In genomic region chr7:112503448-112503847, GRCm38 (mm10) we compare ENCODE assay signal across 12 mouse cellular contexts.
A peak's percentile ranks its signal among the peaks of the same experiment; 100 is the strongest.
DNase-seq lines count a peak whose midpoint lies in the region; ATAC-seq and TF ChIP-seq lines count a peak whose summit lies in the region.
"Had no signal": no experiment of that assay in that cellular context is flagged by ENCODE, and none has a peak within 500 bp of the region (broad histone marks: within the 10 kb centered on the region; RNA-seq: fewer than 3 reads in every experiment).

No protein-coding gene starts in this region.

- peaks cover 29% of the 10 kb centered on the region for H3K4me1 ChIP-seq in forebrain, embryonic 12.5 days
- peaks cover 9% of the 10 kb centered on the region; the same call in 1 of the 2 replicates for H3K4me1 ChIP-seq in forebrain, embryonic 14.5 days (ENCODE audit: control insufficient read depth, insufficient read depth, low read length)
- peaks cover 58% of the 10 kb centered on the region for H3K4me1 ChIP-seq in kidney, embryonic 16.5 days (ENCODE audit: insufficient read depth, low read length)
- peaks cover 12% of the 10 kb centered on the region for H3K4me1 ChIP-seq in hindbrain, embryonic 16.5 days (ENCODE audit: control insufficient read depth, insufficient read depth, low read depth, low read length)
- H3K4me1 ChIP-seq in small intestine, adult 2 months (ENCODE audit: control insufficient read depth, insufficient read depth, insufficient read length, low read length), result peaks cover 11% of the 10 kb centered on the region; the same call in 1 of the 2 replicates

- H3K27me3 ChIP-seq in forebrain, embryonic 12.5 days, result no peaks in the 10 kb centered on the region; the same call in 1 of the 2 replicates
- no peaks in the 10 kb centered on the region for H3K27me3 ChIP-seq in forebrain, embryonic 14.5 days (replicated peaks; ENCODE audit: control insufficient read depth, insufficient read depth, low read length)
- H3K27me3 ChIP-seq in kidney, embryonic 16.5 days (ENCODE audit: insufficient read depth, low read length), result no peaks in the 10 kb centered on the region
- no peaks in the 10 kb centered on the region for H3K27me3 ChIP-seq in hindbrain, embryonic 16.5 days (replicated peaks; ENCODE audit: control insufficient read depth, insufficient read depth, low read length)
- H3K27me3 ChIP-seq in small intestine, adult 2 months (ENCODE audit: control insufficient read depth, insufficient read depth, low read length), result no peaks in the 10 kb centered on the region
- H3K27me3 ChIP-seq: liver, embryonic 13.5 days had no signal

- TF ChIP-seq POLR2A in small intestine, adult 2 months (IDR thresholded peaks at IDR 0.05; ENCODE audit: low read depth, low read length), result no peak

- no peak overlapping the region for H3K4me2 ChIP-seq in forebrain, embryonic 12.5 days
- no peak overlapping the region for H3K4me2 ChIP-seq in forebrain, embryonic 14.5 days (ENCODE audit: low read length)
- H3K4me2 ChIP-seq in kidney, embryonic 16.5 days (replicated peaks; ENCODE audit: low read depth, low read length), result no peak overlapping the region
- no peak overlapping the region for H3K4me2 ChIP-seq in hindbrain, embryonic 16.5 days (ENCODE audit: low read length)
- H3K4me2 ChIP-seq: liver, embryonic 13.5 days; midbrain, embryonic 12.5 days had no signal

- intact Hi-C loops in left cerebral cortex, postnatal 25 days (cut with DNase I), result no loop called here

- no peaks in the 10 kb centered on the region for H3K36me3 ChIP-seq in forebrain, embryonic 12.5 days (replicated peaks)
- no peaks in the 10 kb centered on the region for H3K36me3 ChIP-seq in forebrain, embryonic 14.5 days (ENCODE audit: control insufficient read depth, insufficient read depth, low read length)
- H3K36me3 ChIP-seq in kidney, embryonic 16.5 days (ENCODE audit: insufficient read depth, low read length), result no peaks in the 10 kb centered on the region
- no peaks in the 10 kb centered on the region for H3K36me3 ChIP-seq in hindbrain, embryonic 16.5 days (ENCODE audit: control insufficient read depth, insufficient read depth, low read length)
- H3K36me3 ChIP-seq in small intestine, adult 2 months (ENCODE audit: control insufficient read depth, insufficient read depth, low read length), result no peaks in the 10 kb centered on the region
- H3K36me3 ChIP-seq: liver, embryonic 13.5 days; midbrain, embryonic 12.5 days had no signal

- TF ChIP-seq CTCF in small intestine, adult 2 months (IDR thresholded peaks at IDR 0.05; ENCODE audit: extremely low read depth, insufficient read length, insufficient replicate concordance, low read depth, low read length), result no peak

- ATAC-seq in forebrain, embryonic 12.5 days (ENCODE audit: low FRiP score), result no peak
- ATAC-seq in forebrain, embryonic 14.5 days, result no peak
- ATAC-seq in kidney, embryonic 16.5 days (ENCODE audit: low FRiP score, low TSS enrichment), result no peak
- ATAC-seq in hindbrain, embryonic 16.5 days, result no peak

- peak overlapping the region; percentile 59; the same call in 1 of the 2 replicates for H3K27ac ChIP-seq in forebrain, embryonic 12.5 days
- no peak overlapping the region for H3K27ac ChIP-seq in forebrain, embryonic 14.5 days (ENCODE audit: low read depth, low read length)
- peak overlapping the region; percentile 72 for H3K27ac ChIP-seq in kidney, embryonic 16.5 days (ENCODE audit: low read length)
- peak overlapping the region; percentile 21; the same call in 1 of the 2 replicates for H3K27ac ChIP-seq in hindbrain, embryonic 16.5 days (ENCODE audit: low read depth, low read length)
- H3K27ac ChIP-seq in small intestine, adult 2 months (ENCODE audit: insufficient read depth, low read depth, low read length), result peak overlapping the region; percentile 32; the same call in 1 of the 2 replicates
- H3K27ac ChIP-seq: liver, embryonic 13.5 days had no signal

- H3K9me3 ChIP-seq in forebrain, embryonic 12.5 days, result no peaks in the 10 kb centered on the region
- H3K9me3 ChIP-seq in forebrain, embryonic 14.5 days (replicated peaks; ENCODE audit: control insufficient read depth, low read length), result no peaks in the 10 kb centered on the region
- H3K9me3 ChIP-seq in kidney, embryonic 16.5 days (ENCODE audit: low read length), result no peaks in the 10 kb centered on the region
- H3K9me3 ChIP-seq in hindbrain, embryonic 16.5 days (ENCODE audit: control insufficient read depth, low read length), result no peaks in the 10 kb centered on the region
- H3K9me3 ChIP-seq: liver, embryonic 13.5 days; midbrain, embryonic 12.5 days had no signal

- no peak overlapping the region for H3K9ac ChIP-seq in forebrain, embryonic 12.5 days
- H3K9ac ChIP-seq in forebrain, embryonic 14.5 days (ENCODE audit: low read length), result no peak overlapping the region
- no peak overlapping the region for H3K9ac ChIP-seq in kidney, embryonic 16.5 days (replicated peaks; ENCODE audit: low read length)
- H3K9ac ChIP-seq in hindbrain, embryonic 16.5 days (ENCODE audit: low read depth, low read length), result no peak overlapping the region
- H3K9ac ChIP-seq: liver, embryonic 13.5 days; midbrain, embryonic 12.5 days had no signal

- WGBS in forebrain, embryonic 12.5 days, result 80% methylated on average over 6 of the region's 6 CpGs
- 84% methylated on average over 6 of the region's 6 CpGs for WGBS in forebrain, embryonic 14.5 days
- WGBS in kidney, embryonic 16.5 days, result 32% methylated on average over 6 of the region's 6 CpGs
- WGBS in hindbrain, embryonic 16.5 days, result 79% methylated on average over 6 of the region's 6 CpGs
- 39% methylated on average over 6 of the region's 6 CpGs for WGBS in small intestine, adult 2 months

- no peak for DNase-seq in forebrain, embryonic 14.5 days (ENCODE audit: low spot score)
- no peak for DNase-seq in kidney, postnatal 25 days
- no peak for DNase-seq in urinary bladder, postnatal 10 days (ENCODE audit: low spot score)
- DNase-seq in left cerebral cortex, postnatal 25 days (ENCODE audit: low spot score in 2 of 2), result no peak
- DNase-seq: heart, adult 11 months; liver, embryonic 13.5 days; thymus, adult 2 months had no signal

- H3K4me3 ChIP-seq in forebrain, embryonic 12.5 days (replicated peaks), result no peak overlapping the region
- no peak overlapping the region for H3K4me3 ChIP-seq in forebrain, embryonic 14.5 days (ENCODE audit: low read depth, low read length)
- no peak overlapping the region for H3K4me3 ChIP-seq in kidney, embryonic 16.5 days (ENCODE audit: low read length)
- no peak overlapping the region for H3K4me3 ChIP-seq in hindbrain, embryonic 16.5 days (ENCODE audit: low read length)
- H3K4me3 ChIP-seq in small intestine, adult 2 months (ENCODE audit: low read depth, low read length), result no peak overlapping the region
- H3K4me3 ChIP-seq: liver, embryonic 13.5 days; midbrain, embryonic 12.5 days had no signal
